Mouse (Mus musculus): ENCODE data around the gene Kcnmb2.

GRCm38 (mm10) chr3:31954213-31954612 lies 51.9 kb downstream of the Kcnmb2 start:
- TF ChIP-seq CTCF (IDR thresholded peaks at IDR 0.05), result no peak
- TF ChIP-seq EP300 (IDR thresholded peaks at IDR 0.05), result no peak

Data from lung, postnatal 0 days (tissue).